Mouse (Mus musculus) E14TG2a.4 (cell line): ENCODE measurements around the gene Aox3.

Experiments
- H3K27me3 ChIP-seq: 2 replicates; pipeline ENCODE4 v1.6.1; 2014; ENCODE audit warnings: low read length, control low read depth; ENCODE audit not compliant: insufficient read depth
- H3K36me3 ChIP-seq: 2 replicates; pipeline ENCODE4 v1.6.1; 2014; ENCODE audit warnings: low read length, control low read depth; ENCODE audit not compliant: insufficient read depth
- H3K4me1 ChIP-seq: replicated peaks from 2 replicates; pipeline ENCODE4 v1.6.1; 2014; ENCODE audit warnings: low read depth, low read length, control low read depth
- H3K4me3 ChIP-seq: replicated peaks from 2 replicates; pipeline ENCODE4 v1.5.1; 2014; ENCODE audit warnings: mild to moderate bottlenecking, low read length
- H3K9me3 ChIP-seq: 2 replicates; pipeline ENCODE4 v1.6.1; 2014; ENCODE audit warnings: low read length, control low read depth
- CTCF ChIP-seq: conservative IDR thresholded peaks from 2 replicates; pipeline ENCODE4 v1.5.1; 2014; ENCODE audit warnings: low read length
- NANOG ChIP-seq: IDR thresholded peaks from 2 replicates; pipeline ENCODE4 v1.6.1; 2014; ENCODE audit warnings: borderline replicate concordance, low read length, mixed read lengths
- POU5F1 ChIP-seq: IDR thresholded peaks from 2 replicates; pipeline ENCODE4 v1.6.1; 2014; ENCODE audit warnings: low read length, borderline replicate concordance

Gene Aox3

GRCm38 (mm10) chr1:58074266-58074665 lies 38.7 kb upstream of the Aox3 start:
- no peak for TF ChIP-seq POU5F1
- no peak for TF ChIP-seq NANOG
- TF ChIP-seq CTCF = no peak
- H3K9me3 ChIP-seq = peaks cover 10% of the 10 kb centered on the region
- no peaks in the 10 kb centered on the region for H3K27me3 ChIP-seq
- H3K4me1 ChIP-seq = no peaks in the 10 kb centered on the region
- no peaks in the 10 kb centered on the region for H3K36me3 ChIP-seq
- H3K4me3 ChIP-seq = no peak overlapping the region

- Histone ChIP-seq H3K4me1 (no peaks in the 10 kb centered on the region), H3K9me3 (no peaks in the 10 kb centered on the region), H3K36me3 (no peaks in the 10 kb centered on the region), H3K27me3 (no peaks in the 10 kb centered on the region), H3K4me3 (no peak overlapping the region)
- TF ChIP-seq POU5F1 (no peak), NANOG (no peak), CTCF (no peak)
Observed at GRCm38 (mm10) chr1:58077882-58078281, 35.0 kb upstream of the Aox3 start.

DNA sequence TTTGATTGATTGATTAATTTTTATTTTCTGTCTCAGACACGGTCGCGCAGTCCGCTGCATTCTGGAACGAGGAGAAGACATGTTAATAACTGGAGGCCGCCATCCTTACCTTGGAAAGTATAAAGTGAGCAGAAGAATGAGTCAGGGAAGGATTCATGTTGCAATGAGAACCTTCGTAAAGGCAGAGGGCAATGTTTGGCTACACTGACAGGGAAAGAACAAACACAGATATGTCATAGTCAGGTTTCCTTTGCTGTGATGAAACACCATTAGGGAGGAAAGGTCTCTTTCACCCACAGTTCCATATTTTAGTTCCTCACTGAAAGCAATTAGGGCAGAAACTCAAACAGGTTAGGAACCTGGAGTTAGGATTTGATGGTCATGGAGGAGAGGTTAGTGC lies 34.5 kb upstream of the Aox3 start:
- Histone ChIP-seq H3K4me3 (no peak overlapping the region), H3K36me3 (no peaks in the 10 kb centered on the region), H3K27me3 (no peaks in the 10 kb centered on the region), H3K4me1 (no peaks in the 10 kb centered on the region), H3K9me3 (no peaks in the 10 kb centered on the region)
- TF ChIP-seq CTCF = no peak
- no peak for TF ChIP-seq POU5F1
- TF ChIP-seq NANOG = no peak

DNA sequence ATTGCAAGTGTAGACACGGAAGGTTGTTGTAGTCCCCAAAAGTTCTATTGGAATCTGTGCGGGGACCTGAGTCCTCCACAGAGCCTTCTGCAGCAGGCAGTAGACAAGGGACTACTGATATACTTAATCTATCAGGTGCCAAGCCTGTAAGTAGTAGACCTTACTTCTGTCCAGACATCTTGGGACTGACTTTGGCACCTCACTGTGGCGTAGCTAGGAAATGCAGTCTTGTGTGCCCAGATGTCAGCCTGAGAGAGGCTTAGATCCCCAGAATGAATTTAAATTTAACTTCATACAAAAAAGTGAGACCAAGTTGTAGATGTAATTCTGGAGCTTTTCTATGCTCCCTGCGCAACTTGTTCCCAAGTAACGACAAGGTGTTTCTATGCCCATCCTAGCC lies 33.2 kb upstream of the Aox3 start:
- Histone ChIP-seq H3K4me1 (no peaks in the 10 kb centered on the region; the same call in 1 of the 2 replicates), H3K9me3 (no peaks in the 10 kb centered on the region), H3K36me3 (no peaks in the 10 kb centered on the region), H3K27me3 (no peaks in the 10 kb centered on the region), H3K4me3 (no peak overlapping the region)
- TF ChIP-seq POU5F1 = no peak
- peak; percentile 27 for TF ChIP-seq CTCF
- no peak for TF ChIP-seq NANOG

GRCm38 (mm10) chr1:58080446-58080845 lies 32.5 kb upstream of the Aox3 start:
- no peaks in the 10 kb centered on the region; the same call in 1 of the 2 replicates for H3K4me1 ChIP-seq
- no peaks in the 10 kb centered on the region for H3K27me3 ChIP-seq
- no peak overlapping the region for H3K4me3 ChIP-seq
- TF ChIP-seq POU5F1 (no peak), CTCF (no peak), NANOG (no peak)
- H3K36me3 ChIP-seq = no peaks in the 10 kb centered on the region
- no peaks in the 10 kb centered on the region for H3K9me3 ChIP-seq

GRCm38 (mm10) chr1:58081356-58081755 lies 31.6 kb upstream of the Aox3 start:
- TF ChIP-seq NANOG (no peak), CTCF (no peak), POU5F1 (no peak)
- H3K36me3 ChIP-seq = no peaks in the 10 kb centered on the region
- no peaks in the 10 kb centered on the region; the same call in 1 of the 2 replicates for H3K4me1 ChIP-seq
- H3K27me3 ChIP-seq = no peaks in the 10 kb centered on the region
- H3K9me3 ChIP-seq = no peaks in the 10 kb centered on the region
- no peak overlapping the region for H3K4me3 ChIP-seq

DNA sequence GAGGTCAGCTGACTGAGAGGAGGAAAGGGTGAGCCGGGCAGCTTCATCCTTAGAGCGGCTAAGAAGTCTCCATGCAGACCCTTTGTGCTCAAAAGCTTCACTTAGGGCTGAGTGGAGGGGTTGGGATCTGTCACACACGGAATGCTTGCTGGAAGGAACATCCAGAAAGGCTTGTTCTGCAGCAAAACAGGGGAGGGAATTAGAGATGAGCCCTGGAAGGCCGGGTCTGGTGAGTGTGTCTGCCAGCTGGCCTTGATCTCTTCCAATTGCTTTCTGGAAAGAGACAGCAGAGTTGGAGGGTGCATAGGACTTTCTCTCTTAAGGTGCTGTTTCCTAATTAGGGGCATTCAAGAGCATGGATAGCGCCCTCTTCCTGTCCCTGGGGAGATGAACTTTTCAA lies 23.6 kb upstream of the Aox3 start:
- no peaks in the 10 kb centered on the region for H3K4me1 ChIP-seq
- TF ChIP-seq CTCF = peak; percentile 17; the same call in 1 of the 2 replicates
- TF ChIP-seq POU5F1 = no peak
- no peak for TF ChIP-seq NANOG
- H3K9me3 ChIP-seq = no peaks in the 10 kb centered on the region
- no peaks in the 10 kb centered on the region for H3K36me3 ChIP-seq
- H3K4me3 ChIP-seq = no peak overlapping the region
- H3K27me3 ChIP-seq = no peaks in the 10 kb centered on the region

- no peaks in the 10 kb centered on the region for H3K27me3 ChIP-seq
- H3K4me1 ChIP-seq = no peaks in the 10 kb centered on the region
- H3K36me3 ChIP-seq = no peaks in the 10 kb centered on the region
- no peak for TF ChIP-seq CTCF
- TF ChIP-seq POU5F1 = no peak
- TF ChIP-seq NANOG = no peak
- H3K9me3 ChIP-seq = no peaks in the 10 kb centered on the region
- H3K4me3 ChIP-seq = no peak overlapping the region
Observed at GRCm38 (mm10) chr1:58090191-58090590, 22.7 kb upstream of the Aox3 start.

DNA sequence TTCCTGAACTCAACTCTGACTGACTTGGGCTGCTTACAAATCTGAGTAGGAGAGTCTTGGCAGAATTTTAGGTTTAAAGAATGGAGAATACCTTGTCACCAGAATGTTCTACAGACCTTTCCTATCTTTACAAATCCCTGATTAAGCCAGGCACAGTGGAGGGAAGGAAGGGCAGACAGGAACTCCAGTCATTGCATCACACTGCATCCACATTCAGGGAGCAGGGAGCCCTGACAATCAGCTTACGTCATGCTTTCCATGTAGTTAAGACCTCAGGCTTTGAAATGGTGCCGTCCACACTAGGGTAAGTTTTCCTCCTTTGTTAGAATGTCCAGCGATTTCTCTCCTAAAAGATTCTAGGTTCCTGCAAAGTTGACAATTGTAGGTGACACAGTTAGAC lies 21.7 kb upstream of the Aox3 start:
- no peak overlapping the region for H3K4me3 ChIP-seq
- H3K36me3 ChIP-seq = no peaks in the 10 kb centered on the region
- H3K9me3 ChIP-seq = no peaks in the 10 kb centered on the region
- no peaks in the 10 kb centered on the region for H3K27me3 ChIP-seq
- TF ChIP-seq NANOG = no peak
- no peak for TF ChIP-seq CTCF
- TF ChIP-seq POU5F1 = no peak
- H3K4me1 ChIP-seq = no peaks in the 10 kb centered on the region
